Mouse (Mus musculus) gastrocnemius, postnatal 4 days (tissue): Measurements from ENCODE around the gene Mpc1. TPM values are rescaled to one million over a fixed set of nuclear protein-coding genes. Genes with fewer than 3 reads are reported as not detected.

Source experiments
- DNase-seq, 2 experiments: peaks; one replicate each; pipeline ENCODE4 v3.0.0; 2021 to 2022; ENCODE audit warnings: low spot score in 2 of 2, mixed read lengths in 2 of 2
- total RNA-seq, 2 experiments: library from RNA; stranded (reverse); gene quantifications; 2 replicates each; pipeline ENCODE4 v1.2.3; 2021

Gene Mpc1
- total RNA-seq, 2 experiments from 2014 or later: 157 to 162 TPM

DNA sequence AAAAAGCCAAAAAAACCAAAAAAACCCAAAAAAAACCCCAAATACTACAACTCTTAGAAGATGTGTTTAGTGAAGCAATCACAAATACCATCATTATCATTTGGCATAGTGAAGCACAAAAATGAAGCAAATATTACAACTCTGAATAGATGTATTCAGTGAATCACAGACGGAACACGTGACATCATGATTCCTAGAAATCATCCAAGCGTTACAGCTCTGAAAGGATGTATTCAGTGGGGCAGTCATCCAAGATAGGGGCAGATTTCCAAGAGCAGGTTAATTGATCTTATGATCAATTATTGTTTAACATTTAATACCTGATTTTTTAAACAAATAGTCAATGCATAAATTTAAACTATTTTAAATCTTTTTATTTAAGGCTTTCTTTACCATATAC is 5.4 kb upstream of the Mpc1 start:
- no peak for DNase-seq

DNA sequence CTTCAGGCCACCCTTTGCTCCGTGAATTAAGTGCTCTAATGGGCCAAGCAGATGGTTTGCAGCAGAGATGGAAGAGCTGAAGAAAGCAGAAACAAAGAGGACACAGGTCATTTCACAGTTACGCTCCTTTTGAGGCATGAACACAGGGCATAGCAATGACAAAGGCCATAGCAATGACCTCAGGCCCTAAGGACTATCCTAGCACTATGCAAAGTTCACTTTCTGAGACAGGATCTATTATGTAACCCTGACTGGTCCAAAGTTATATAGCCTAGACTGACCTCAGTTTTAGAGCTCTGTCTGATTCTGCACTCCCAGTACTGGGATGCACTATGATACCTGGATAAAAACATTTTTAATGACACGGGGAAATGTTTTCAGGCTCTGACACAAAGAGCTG is 4.3 kb upstream of the Mpc1 start:
- no peak for DNase-seq

DNA sequence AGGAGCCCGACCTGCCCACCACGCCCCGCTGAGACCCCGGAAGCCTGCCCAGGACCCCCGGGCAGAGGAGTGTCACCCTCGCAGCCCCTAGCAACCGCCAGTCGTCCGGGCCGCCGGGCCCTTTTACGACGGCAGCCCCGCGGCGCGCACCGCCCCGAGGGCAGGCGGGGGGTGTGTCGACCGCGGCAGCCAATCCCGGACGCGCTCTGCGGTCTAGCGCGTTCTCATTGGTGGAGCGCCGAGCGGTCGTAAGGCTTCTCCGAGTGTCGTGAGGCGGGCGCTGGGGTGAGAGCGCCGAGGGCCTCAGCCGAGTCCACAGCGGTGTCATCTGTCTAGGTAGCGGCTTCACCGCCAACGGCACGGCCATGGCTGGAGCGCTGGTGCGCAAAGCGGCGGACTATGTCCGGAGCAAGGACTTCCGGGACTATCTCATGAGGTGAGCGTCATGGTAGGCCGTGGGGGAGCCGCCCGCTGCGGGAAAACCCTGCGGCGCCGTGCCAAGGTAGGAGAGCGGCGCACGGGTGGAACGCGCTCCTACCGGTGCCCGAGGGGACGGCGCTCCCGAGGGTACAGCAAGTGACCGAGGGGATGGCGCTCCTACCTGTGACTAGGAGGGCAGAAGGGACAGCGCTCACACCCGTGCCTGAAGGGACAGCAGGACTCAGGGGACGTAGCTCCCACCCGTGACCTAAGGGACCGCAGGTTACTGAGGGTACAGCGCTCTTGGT is 986 bp downstream of the Mpc1 start:
- DNase-seq: peak; percentile 93 to 96

DNA sequence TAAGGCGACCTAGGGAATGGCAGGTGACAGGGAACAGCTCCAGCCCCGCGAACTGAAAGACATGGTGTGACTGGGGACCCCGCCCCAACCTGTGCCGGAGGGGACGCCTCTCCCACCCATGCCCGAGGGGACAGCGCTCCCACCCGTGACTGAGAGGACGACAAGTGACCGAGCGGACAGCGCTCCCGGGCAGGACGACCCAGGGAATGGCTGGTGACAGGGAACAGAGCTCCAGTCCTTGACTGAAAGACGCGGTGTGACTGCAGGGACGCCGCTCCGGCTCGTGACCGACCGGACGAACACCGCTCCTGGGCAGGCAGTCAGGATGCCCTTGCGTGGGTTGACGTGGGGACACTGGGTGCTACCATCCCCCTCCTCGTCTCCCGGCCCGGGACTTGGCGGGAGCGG is 1.6 kb downstream of the Mpc1 start:
- DNase-seq: peak in 1 of 2 experiments; percentile 36

DNA sequence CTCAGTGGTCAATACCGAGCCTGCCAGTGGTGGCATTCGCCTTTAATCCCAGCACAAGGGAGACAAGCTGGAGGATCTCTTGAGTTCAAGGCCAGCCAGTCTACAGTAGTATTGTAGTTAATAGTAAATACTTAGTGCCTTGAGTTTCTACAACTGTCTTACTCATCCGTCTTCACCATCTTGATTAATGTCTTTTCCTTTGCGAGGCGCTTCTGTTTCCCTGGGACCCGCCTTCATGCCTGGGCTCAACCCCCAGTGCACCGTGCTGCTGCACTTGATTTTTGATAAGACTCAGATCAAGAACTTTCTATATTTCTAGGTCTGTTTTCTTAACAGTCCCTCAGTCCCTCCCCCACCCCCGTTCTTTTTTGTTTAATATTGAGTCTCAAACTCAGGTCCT is 2.4 kb downstream of the Mpc1 start:
- no peak for DNase-seq

DNA sequence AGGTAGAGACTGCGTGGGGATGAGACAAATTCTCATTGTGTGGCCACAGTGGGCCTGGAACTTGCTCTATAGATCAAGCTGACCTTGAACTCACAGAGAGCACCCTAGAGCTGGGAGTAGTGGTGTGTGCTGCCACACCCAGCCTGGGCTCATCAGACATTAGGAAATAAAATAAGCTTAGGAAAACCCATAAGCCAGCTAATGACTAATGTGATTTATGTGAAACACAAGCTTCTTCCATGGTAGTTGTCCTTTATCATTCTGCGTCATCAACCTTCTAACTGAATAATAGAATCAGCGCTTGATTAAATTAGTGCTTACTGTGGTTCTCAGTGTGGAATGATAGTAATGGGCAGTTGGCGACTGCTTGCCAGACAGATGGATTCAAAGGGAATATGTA is 4.3 kb downstream of the Mpc1 start:
- no peak for DNase-seq

DNA sequence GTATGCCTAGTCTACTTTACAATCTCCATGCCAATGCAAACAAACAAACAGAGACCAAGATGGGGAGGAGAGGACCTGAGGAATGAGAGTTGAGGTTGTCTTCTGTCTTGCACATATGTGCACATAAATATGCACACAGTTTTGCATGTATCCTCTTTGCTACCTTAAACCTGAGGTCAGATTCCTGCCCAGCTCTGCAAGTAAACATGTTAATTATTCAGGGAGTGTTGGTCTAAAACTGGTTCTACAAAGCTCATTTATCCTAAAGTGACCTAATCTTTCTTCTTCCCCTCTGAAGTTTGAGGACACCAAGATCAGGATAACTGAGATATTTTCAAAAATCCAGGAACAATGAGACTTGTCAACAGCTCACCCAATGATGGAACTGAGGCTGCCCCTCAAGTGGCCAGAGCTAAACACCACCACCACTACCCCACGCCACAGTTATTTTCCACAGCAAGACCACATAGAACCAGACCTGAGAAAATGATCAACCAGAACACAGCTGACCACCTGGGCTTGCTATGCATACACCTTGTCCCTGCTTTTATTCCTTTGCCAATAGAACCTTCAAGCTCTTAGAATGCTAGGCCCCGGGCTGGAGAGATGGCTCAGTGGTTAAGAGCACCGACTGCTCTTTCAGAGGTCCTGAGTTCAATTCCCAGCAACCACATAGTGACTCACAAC is 7.4 kb downstream of the Mpc1 start:
- no peak for DNase-seq

DNA sequence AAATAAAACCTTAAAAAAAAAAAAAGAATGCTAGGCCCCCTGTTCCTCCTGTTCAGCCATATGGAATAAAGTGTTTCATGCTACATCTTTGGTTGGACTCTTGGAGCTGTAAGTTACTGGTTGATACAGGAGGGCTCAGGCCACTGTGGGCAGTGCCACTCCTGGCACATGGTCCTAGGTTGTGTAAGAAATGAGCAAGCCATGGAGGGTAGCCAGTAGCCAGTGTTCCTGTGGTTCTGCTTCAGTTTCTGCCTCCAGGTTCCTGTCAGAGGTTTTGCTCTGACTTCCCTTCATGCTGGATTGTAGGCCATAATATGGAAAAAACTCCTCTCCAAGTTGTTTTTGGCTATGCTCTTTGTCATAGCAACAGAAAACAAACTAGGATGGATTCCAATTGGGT is 8.0 kb downstream of the Mpc1 start:
- DNase-seq: no peak

DNA sequence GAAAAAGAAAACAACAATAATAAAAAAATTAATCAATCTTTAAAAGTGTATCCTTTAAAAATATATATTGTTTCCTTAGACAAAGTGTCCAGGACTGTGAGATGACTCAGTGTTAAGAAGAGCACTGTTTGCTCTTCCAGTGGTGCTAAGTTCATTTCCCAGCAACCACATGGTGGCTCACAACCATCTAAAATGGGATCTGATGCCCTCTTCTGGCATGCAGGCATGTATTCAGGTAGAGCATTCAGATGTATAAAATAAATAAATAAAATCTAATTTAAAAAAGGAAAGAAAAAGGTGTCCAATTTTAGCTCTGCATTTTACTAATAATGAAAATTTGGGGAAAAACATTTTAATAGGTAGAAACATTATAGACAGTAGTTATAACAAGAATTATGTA is 13.1 kb downstream of the Mpc1 start:
- no peak for DNase-seq

DNA sequence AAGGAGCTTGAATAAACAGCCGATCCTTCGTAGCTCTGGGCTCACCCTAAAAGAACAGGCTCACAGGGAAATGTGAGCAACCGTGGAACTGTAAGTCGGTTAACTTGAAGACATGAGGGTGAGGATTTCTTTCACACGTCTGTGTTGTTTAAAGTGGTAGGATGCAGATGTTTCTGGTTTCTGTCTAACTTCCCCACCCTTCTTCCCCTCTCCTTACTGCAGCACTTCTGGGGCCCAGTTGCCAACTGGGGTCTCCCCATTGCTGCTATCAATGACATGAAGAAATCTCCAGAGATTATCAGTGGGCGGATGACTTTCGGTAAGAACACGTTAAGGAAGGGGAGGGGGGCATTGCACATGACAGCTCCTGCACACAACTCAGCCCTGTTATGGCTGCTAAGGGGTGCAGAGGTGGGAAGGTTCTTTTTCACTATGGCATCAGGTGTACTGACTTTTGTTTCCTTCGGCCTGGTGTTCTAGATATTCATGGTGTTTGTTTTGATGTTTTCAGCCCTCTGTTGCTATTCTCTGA is 13.7 kb downstream of the Mpc1 start:
- DNase-seq: no peak

DNA sequence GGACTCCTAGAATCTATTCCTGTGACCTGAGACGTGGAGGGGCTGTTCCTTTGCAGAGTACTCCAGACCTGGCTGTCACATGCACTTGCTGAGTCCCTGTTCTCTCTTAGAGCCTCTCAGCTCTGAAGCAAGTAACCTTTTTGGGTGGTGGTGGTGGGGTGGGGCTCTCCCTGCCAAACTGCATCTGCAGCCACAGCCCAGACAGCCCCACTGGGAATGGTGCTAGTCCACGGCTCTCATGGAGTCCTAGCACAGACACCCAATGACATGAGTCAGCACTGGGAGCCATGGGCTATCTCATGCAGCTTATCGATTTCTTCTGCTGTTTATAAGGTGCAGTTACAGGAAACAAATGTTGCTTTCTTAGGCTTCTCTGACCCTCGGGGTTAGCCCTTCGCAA is 15.0 kb downstream of the Mpc1 start:
- no peak for DNase-seq

DNA sequence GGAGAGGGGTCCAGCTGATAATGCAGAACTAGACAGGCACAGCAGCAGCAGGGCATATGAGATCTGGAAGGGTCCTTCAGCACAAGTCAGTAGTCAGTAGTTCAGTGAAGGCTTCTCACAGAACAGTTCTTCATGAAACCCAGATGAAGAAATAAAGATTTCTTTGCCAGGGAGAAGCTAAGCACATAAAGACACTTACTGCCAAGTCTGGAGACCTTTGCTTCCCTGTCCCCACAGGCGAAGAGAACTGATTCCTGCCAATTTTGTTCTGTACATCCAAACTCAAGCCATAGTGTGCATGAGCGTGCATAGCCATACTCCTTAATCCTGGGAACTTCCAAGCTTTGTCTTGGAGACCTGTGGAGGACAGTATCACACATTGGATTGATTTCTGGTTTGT is 15.6 kb downstream of the Mpc1 start:
- no peak for DNase-seq

DNA sequence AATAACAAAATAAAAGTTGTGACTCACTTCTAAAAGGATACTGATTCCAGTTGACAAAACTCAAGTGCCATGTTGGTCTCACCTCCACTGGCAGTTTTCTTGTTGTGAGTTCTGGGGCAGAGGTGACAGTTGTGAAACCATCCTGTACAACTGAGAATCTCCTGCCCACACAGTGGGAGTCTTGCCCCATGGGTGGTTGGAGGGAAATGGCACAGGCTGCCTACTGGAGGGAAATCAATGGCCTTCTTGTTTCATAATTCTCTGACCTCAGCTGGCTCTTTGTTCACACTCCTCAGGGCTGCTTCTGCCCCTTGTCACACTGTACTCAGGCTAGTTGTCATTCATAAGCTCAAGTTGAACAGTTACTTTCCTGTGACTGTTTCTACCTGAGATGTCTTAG is 16.8 kb downstream of the Mpc1 start:
- no peak for DNase-seq

DNA sequence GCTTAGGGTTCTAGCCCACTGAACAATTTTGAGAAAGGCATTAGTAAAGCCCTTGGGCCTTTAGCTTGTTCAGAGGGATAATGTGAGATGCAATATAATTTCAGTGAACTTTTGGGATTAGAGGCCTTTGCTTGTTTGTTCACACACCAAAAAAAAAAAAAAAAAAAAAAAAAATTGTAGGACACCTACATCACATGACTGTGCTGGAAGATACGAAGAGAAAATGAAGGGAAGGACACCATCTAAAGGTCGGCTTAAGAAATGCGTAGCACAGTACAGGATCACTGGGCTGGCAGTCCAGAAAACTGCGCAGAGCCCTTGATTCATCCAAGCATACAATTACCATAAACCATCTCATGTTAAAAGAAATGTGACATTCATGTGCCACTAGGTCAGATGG is 18.8 kb downstream of the Mpc1 start:
- DNase-seq: no peak

DNA sequence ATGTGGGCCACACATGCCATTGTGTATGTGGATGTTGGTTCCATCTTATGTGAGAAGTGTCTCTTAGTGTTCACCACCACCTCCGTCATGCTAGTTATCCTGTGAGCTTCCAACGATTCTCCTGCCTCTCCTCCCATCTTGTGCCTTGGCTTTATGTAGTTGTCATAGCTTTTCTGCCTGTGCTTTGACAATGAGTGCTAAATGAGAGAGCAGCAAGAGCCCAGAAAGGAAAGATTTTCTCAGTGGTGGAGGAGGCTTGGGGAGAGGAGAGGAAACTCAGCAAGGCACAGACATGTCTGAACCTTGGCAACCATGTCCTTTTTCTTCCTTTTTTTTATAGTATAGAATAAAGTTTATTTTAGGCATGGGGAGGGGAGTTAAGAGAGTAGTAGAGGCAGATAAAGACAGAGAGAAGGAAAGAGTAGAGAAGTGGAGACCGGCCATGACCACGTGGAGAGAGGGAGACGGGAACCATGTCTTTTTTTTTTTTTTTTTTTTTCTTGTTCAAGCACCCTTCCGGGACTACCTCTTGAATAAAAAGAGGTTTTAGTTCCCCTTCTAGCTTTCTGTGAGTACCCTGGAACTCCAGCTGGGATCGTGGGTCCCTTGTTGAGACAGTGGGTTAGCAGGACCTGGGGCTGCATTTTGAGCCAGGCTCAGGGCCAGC is 20.2 kb downstream of the Mpc1 start:
- DNase-seq: no peak

DNA sequence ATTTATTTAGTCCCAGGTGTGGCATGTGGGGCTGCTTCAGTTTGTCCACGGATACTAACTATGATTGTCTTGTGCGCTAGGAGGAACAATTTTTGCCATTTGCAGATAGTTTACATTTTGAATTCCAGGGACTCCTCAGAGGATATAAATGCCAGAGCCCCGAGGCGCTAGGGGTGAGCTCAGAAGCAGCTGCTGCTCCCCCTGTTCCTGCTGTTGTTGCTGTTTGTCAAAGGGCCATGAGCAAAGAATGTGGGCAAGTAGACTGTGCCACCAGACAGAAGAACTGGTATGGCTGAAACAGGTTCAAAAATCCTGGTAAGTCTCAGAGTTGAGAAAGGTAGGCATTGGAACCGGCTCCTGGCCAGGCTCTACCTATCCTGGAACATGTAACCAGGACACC is 21.0 kb downstream of the Mpc1 start:
- no peak for DNase-seq

DNA sequence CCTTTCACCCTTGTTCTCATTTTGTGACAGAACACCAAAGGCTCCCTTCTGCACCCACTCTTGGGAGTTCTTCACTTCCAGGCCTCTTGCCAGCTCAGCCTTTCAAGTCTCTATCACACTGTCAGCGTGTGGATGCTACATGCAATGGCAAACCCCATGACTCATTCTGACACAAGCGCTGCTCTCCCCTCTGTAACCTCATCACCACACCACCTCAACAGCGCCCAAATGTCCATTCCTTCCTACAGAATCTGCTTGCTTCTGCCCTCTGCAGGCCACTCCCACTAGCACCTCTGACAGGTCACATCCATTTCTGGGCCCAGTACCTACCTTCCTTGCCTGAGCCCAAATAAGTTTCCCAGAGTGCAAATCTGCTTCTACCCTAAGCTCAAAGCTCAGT is 23.1 kb downstream of the Mpc1 start:
- DNase-seq: no peak

DNA sequence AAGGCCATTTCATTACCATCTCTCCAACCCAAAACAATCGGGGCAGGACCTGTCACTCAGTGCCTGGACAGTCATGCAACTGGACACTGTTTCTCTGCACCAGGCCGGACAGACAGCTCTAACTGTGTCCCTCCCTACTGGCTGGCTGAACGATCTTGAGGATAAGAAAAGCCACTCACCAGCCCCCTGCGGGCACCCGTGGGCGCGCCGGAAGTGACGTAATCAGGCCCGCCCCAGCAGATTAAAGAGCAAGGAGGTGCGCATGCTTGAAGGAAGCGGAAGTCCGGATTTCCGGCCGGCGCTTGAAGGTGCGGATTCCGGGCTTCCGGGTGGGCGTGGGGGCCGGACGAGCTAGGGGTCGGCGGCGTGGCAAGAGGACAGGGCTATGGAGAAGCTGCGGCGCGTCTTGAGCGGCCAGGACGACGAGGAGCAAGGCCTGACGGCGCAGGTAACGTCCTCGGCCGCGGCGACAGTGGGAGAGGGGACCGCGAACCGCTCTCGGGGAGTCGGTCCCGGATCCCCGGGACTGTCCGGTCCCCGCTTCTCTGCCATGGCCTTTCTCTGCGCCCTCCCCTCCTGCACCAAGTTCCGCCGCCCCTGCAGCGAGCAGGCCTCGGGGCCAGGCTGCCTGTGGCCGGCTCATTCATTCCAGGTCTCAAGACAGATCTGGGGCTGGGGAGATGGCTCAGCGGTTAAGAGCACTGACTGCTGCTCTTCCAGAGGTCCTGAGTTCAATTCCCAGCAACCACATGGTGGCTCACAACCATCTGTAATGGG is 28.3 kb downstream of the Mpc1 start, which contains the start of gene Sft2d1:
Gene Sft2d1 (plus strand): TSS at position 265 of the 777 bp plus-strand sequence.
- peak; percentile 88 to 95 for DNase-seq

DNA sequence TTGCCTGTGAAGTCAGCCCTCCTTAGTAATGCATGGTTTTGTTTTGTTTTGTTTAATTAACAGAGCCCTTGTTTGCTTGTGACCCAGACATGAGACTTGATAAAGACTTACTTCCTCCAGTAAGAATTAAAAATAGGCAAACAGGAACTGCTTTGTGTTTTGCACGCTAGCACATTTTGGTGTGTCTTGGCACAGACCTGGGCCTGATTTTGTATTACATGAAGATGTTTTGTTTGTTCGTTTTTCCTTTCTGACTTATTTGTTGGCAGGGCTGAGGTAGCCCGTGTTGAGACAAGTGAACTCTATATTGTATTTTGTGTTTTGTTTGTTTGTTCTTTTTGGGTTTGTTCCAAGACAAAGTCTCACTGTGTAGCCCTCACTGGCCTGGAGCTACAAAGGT is 29.0 kb downstream of the Mpc1 start:
- no peak for DNase-seq

DNA sequence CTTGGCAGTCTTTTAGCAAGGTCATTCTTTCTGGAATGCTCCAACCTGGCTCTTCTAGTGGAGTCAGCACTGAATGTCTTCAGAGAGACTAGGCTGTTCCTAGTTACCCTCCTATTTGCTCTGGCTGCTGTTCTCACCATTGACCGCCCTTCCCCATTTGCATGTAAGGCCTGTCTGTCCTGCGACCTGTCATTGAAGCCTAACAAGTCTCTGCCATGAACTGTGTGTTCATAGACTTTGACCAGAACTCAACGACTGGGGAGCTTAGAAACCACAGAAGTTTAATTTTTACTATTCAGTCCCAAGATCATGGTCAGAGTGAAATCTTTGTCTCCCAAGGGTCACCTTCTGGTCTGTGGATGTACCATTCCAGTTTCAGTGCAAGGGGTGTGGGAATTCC is 31.3 kb downstream of the Mpc1 start:
- DNase-seq: no peak

DNA sequence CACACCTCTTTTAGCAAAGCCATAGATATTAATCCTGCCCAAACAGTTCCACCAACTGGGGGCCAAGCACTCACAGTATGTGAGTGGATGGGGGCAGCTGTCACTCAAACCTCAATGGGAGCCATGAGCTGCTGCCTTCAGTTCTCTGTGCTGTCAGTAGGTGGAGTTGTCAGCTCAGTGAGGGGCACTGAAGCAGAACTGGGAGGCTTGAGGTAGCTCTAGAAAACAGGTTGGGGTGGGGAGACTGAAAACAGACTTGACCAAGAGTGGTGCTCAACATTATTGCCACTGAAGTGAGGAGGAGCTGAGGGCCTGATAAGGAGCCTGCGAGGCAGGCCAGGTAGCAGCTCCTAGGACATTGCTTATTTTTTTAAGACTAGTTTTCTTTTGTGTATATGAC is 33.5 kb downstream of the Mpc1 start:
- DNase-seq: no peak
